Mouse (Mus musculus) hindbrain, embryonic 11.5 days (tissue): ENCODE data around the gene Ctcfl. TPM values are rescaled to one million over a fixed set of nuclear protein-coding genes. Genes with fewer than 3 reads are reported as not detected.

ENCODE experiments used
- ATAC-seq: fragments of 200-750 bp; cut with Nextera tagmentation; 2 replicates; pipeline ENCODE4 v1.8.0; 2017; ENCODE audit warnings: mild to moderate bottlenecking, moderate TSS enrichment, moderate library complexity; ENCODE audit not compliant: low FRiP score
- DNase-seq: peaks from one replicate; pipeline ENCODE4 v3.0.0-alpha.2; 2015; ENCODE audit warnings: low spot score
- H3K27ac ChIP-seq: fragments of 300-500 bp; sonication (generic); 2 replicates; pipeline ENCODE4 v1.5.1; 2014; ENCODE audit warnings: mild to moderate bottlenecking, low read depth, low read length
- H3K27me3 ChIP-seq: fragments of 300-500 bp; sonication (generic); 2 replicates; pipeline ENCODE4 v1.6.1; 2014; ENCODE audit warnings: mild to moderate bottlenecking, low read length, moderate library complexity, mixed read lengths; ENCODE audit not compliant: control insufficient read depth, insufficient read depth
- H3K36me3 ChIP-seq: fragments of 300-500 bp; sonication (generic); 2 replicates; pipeline ENCODE4 v1.6.1; 2014; ENCODE audit warnings: mild to moderate bottlenecking, low read length, moderate library complexity, mixed read lengths; ENCODE audit not compliant: control insufficient read depth, insufficient read depth
- H3K4me1 ChIP-seq: fragments of 300-500 bp; sonication (generic); replicated peaks from 2 replicates; pipeline ENCODE4 v1.6.1; 2014; ENCODE audit warnings: low read length, mixed read lengths; ENCODE audit not compliant: control insufficient read depth, insufficient read depth
- H3K4me2 ChIP-seq: fragments of 300-500 bp; sonication (generic); replicated peaks from 2 replicates; pipeline ENCODE4 v1.6.1; 2014; ENCODE audit warnings: mild to moderate bottlenecking, low read depth, low read length
- H3K4me3 ChIP-seq: fragments of 300-500 bp; sonication (generic); 2 replicates; pipeline ENCODE4 v1.5.1; 2014; ENCODE audit warnings: low read depth, low read length
- H3K9ac ChIP-seq: fragments of 300-500 bp; sonication (generic); 2 replicates; pipeline ENCODE4 v1.6.1; 2014; ENCODE audit warnings: low read depth, low read length
- H3K9me3 ChIP-seq: fragments of 300-500 bp; sonication (generic); 2 replicates; pipeline ENCODE4 v1.6.1; 2016; ENCODE audit warnings: low read length; ENCODE audit not compliant: control insufficient read depth
- WGBS: fragments of 180-500 bp; shearing (Covaris S2); extraction: QIAGEN DNeasy Blood & Tissue Kit; methylation state at CpG from one replicate; pipeline ENCODE4 v1.1.7; 2014; 5-methylcytosine and 5-hydroxymethylcytosine counted together
- polyA plus RNA-seq: library from polyadenylated mRNA; unstranded; fragments of >200 nt; fragmentation: Nextera tagmentation; extraction: Ambion mirVana; gene quantifications from 2 replicates; pipeline ENCODE4 v1.2.1, GENCODE M21; 2014

Ctcfl gene
- polyA plus RNA-seq, result 0.06 TPM in 2 replicates

DNA sequence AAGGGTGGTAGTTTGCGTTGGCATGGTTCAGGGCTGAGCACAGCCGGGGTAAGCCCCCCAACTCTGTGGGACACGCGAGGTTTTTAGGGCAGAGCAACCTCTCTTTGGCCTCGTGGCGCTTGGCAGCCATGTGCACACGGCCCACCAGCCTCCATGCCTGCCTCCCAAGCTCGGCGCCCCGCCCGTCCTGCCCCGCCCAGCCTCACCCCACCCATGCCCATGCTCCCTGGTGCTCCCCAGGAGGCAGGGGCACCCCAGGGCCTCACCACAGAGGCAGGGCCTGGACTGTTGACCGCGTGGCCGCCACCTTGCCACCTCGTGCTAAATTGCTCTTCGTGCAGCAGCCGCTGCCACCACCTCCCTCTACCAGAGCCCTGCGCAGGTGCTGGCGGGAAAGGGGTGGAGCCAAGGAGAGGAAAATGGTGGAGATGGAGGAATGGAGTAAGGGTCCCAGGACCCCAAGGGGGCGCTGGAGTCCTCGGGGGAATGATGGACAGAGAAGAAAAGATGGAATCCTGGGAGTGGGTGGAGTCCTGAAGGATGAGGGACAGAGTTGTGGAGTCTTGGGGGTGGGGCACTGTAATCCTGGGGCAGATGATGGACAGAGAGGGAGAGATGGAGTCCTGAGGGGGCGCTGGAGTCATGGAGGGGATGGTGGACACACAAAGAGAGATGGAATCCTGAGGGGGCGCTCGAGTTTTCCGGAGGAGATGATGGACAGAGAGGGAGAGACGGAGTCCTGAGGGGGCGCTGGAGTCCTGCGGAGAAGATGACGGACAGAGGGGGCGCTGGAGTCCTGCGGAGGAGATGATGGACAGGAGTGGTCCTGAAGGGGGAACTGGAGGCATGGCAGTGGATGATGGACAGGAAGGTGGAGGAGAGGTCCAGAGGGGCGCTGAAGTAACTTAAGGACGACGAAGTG lies at the start of gene Ctcfl:
Gene Ctcfl (minus strand): TSS at position 503 of the 922 bp plus-strand sequence.
- no peak within 1 kb of the TSS for H3K4me3 ChIP-seq
- no peak within 1 kb of the TSS for H3K9ac ChIP-seq
- H3K4me2 ChIP-seq, result no peak within 1 kb of the TSS
- DNase-seq, result no peak
- H3K9me3 ChIP-seq, result no peaks in the 10 kb centered on the region
- ATAC-seq, result no peak
- 86% methylated on average over 31 of the region's 35 CpGs for WGBS
- no peaks in the 10 kb centered on the region for H3K36me3 ChIP-seq
- no peak within 1 kb of the TSS for H3K27ac ChIP-seq
- H3K27me3 ChIP-seq, result no peaks in the 10 kb centered on the region
- no peaks in the 10 kb centered on the region for H3K4me1 ChIP-seq

GRCm38 (mm10) chr2:173168411-173168851 lies 49.1 kb upstream of the Ctcfl start:
- Histone ChIP-seq H3K27ac (no peak overlapping the region), H3K27me3 (no peaks in the 10 kb centered on the region), H3K9me3 (no peaks in the 10 kb centered on the region), H3K9ac (no peak overlapping the region), H3K36me3 (no peaks in the 10 kb centered on the region), H3K4me1 (peaks cover 11% of the 10 kb centered on the region), H3K4me2 (no peak overlapping the region), H3K4me3 (no peak overlapping the region)
- ATAC-seq, result no peak
- WGBS, result 63% methylated on average over 5 of the region's 5 CpGs
- no peak for DNase-seq

- Histone ChIP-seq H3K27me3 (no peaks in the 10 kb centered on the region), H3K4me1 (no peaks in the 10 kb centered on the region), H3K9ac (no peak overlapping the region), H3K4me3 (no peak overlapping the region), H3K36me3 (no peaks in the 10 kb centered on the region), H3K27ac (no peak overlapping the region), H3K4me2 (no peak overlapping the region), H3K9me3 (no peaks in the 10 kb centered on the region)
- ATAC-seq (no peak), DNase-seq (no peak)
- 86% methylated on average over 10 of the region's 10 CpGs for WGBS
Observed at GRCm38 (mm10) chr2:173165357-173165756, 46.0 kb upstream of the Ctcfl start.

GRCm38 (mm10) chr2:173164946-173165345 lies 45.6 kb upstream of the Ctcfl start:
- WGBS, result 86% methylated on average over 10 of the region's 10 CpGs
- no peak overlapping the region for H3K27ac ChIP-seq
- no peaks in the 10 kb centered on the region for H3K4me1 ChIP-seq
- no peak overlapping the region for H3K9ac ChIP-seq
- H3K27me3 ChIP-seq, result no peaks in the 10 kb centered on the region
- no peak overlapping the region for H3K4me3 ChIP-seq
- H3K9me3 ChIP-seq, result no peaks in the 10 kb centered on the region
- ATAC-seq (no peak), DNase-seq (no peak)
- no peak overlapping the region for H3K4me2 ChIP-seq
- no peaks in the 10 kb centered on the region for H3K36me3 ChIP-seq

- Histone ChIP-seq H3K4me2 (no peak overlapping the region), H3K27me3 (no peaks in the 10 kb centered on the region), H3K4me1 (no peaks in the 10 kb centered on the region), H3K9me3 (no peaks in the 10 kb centered on the region), H3K36me3 (no peaks in the 10 kb centered on the region), H3K9ac (no peak overlapping the region), H3K4me3 (no peak overlapping the region), H3K27ac (no peak overlapping the region)
- peak; percentile 51 for DNase-seq
- WGBS, result 62% methylated on average over 2 of the region's 2 CpGs
- ATAC-seq, result no peak
Observed at GRCm38 (mm10) chr2:173164358-173164757, 45.0 kb upstream of the Ctcfl start.

DNA sequence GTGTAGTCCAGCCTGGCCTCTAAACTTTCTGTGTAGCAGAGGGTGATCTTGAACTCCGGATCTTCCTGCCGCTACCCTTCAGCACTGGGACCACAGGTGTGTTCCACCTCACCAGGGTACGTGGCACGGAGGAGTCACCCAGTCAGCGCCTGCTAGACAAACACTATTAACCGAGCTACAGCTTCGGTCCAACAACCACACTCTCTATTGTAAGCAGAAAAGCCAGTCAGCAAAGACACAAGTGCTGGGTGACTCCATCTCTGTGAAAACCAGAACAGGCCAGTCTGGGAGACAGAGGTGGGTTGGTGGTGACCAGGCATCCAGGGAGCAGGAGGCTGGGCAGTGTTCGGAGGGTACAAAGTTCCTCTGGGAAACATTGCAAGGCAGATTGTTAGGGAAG lies 44.1 kb upstream of the Ctcfl start:
- Histone ChIP-seq H3K4me3 (no peak overlapping the region), H3K9me3 (no peaks in the 10 kb centered on the region), H3K4me1 (no peaks in the 10 kb centered on the region), H3K36me3 (no peaks in the 10 kb centered on the region), H3K27me3 (no peaks in the 10 kb centered on the region), H3K4me2 (no peak overlapping the region), H3K27ac (no peak overlapping the region), H3K9ac (no peak overlapping the region)
- ATAC-seq, result no peak
- WGBS, result 90% methylated on average over 8 of the region's 8 CpGs
- no peak for DNase-seq

DNA sequence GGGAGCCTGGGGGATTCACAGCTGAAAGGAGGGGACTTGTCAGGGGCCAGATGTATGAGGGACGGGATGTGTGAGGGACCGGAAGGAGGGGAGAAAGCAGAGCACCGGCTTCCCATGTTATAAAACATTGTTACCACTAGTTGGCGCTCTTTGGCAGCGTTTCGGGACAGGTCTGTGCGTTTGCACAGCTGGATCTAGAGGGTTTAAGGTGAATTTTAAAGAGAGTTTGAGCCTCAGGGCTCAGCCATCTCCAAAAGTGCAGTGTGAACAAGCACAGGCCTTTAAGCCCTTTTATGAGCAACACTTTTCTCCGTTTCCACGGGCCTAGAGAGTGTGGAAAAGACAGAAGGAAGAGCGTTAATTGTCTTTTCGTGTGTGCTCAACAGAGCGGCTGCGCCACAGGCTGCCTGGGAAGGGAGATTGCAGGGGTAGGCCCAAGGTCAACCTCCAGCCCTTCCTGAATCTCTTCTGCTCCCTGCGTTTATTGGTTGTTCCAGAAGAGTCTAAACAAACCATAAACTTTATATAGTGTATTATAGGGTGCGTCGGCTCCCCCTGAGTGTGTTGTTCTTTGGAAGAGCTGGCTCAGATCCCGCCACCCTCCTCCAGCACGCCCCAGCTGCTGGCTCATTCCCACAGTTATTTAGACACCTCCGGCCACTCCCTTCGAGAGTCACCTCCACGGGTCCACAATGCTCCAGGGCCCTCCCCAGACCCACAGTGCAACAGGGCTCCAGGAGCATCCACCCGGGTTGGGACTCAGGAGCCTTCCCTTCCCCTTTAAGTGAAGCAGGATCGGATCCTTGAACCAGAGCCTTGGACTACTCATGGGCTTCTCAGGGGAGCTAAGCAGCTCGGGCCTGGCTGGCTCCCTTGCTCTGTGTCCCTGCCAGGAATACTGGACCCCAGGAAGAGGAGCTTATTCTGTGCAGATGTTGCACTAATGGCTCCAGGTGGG lies 40.3 kb upstream of the Ctcfl start:
- H3K9ac ChIP-seq, result no peak overlapping the region
- H3K9me3 ChIP-seq, result no peaks in the 10 kb centered on the region
- H3K27me3 ChIP-seq, result no peaks in the 10 kb centered on the region
- ATAC-seq, result peak; percentile 62; the same call in 1 of the 2 replicates
- DNase-seq, result peak; percentile 85
- H3K4me3 ChIP-seq, result no peak overlapping the region
- H3K4me1 ChIP-seq, result no peaks in the 10 kb centered on the region
- 55% methylated on average over 24 of the region's 24 CpGs for WGBS
- H3K4me2 ChIP-seq, result no peak overlapping the region
- no peak overlapping the region for H3K27ac ChIP-seq
- no peaks in the 10 kb centered on the region for H3K36me3 ChIP-seq

DNA sequence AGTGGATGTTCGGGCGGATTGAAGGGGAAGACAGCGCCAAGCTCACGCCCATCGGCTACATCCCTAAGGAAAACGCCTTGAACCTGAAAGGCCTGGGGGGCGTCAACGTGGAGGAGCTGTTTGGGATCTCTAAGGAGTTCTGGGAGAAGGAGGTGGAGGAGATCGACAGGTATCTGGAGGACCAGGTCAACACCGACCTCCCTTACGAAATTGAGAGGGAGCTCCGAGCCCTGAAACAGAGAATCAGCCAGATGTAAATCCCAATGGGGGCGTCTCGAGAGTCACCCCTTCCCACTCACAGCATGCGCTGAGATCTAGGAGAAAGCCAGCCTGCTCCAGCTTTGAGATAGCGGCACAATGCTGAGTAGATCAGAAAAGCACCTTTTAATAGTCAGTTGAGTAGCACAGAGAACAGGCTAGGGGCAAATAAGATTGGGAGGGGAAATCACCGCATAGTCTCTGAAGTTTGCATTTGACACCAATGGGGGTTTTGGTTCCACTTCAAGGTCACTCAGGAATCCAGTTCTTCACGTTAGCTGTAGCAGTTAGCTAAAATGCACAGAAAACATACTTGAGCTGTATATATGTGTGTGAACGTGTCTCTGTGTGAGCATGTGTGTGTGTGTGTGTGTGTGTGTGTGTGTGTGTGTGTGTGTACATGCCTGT lies 39.2 kb upstream of the Ctcfl start:
- no peak overlapping the region for H3K4me2 ChIP-seq
- H3K4me3 ChIP-seq, result no peak overlapping the region
- no peak overlapping the region for H3K9ac ChIP-seq
- H3K27ac ChIP-seq, result no peak overlapping the region
- ATAC-seq (no peak), DNase-seq (no peak)
- whole genome bisulfite sequencing, result 88% methylated on average over 19 of the region's 19 CpGs
- H3K36me3 ChIP-seq, result no peaks in the 10 kb centered on the region
- H3K27me3 ChIP-seq, result no peaks in the 10 kb centered on the region
- no peaks in the 10 kb centered on the region for H3K4me1 ChIP-seq
- no peaks in the 10 kb centered on the region for H3K9me3 ChIP-seq
